Mouse (Mus musculus) embryonic facial prominence, embryonic 10.5 days (tissue): Measurements from ENCODE around the gene Gdf5. TPM values are rescaled to one million over a fixed set of nuclear protein-coding genes. Genes with fewer than 3 reads are reported as not detected.

Experiments used
- DNase-seq: peaks from one replicate; pipeline ENCODE4 v3.0.0-alpha.2; 2017; ENCODE audit warnings: low spot score
- H3K27ac ChIP-seq: fragments of 300-500 bp; sonication (generic); replicated peaks from 2 replicates; pipeline ENCODE4 v1.5.1; 2016; ENCODE audit warnings: mild to moderate bottlenecking
- H3K27me3 ChIP-seq: fragments of 300-500 bp; sonication (generic); replicated peaks from 2 replicates; pipeline ENCODE4 v1.6.1; 2016; ENCODE audit warnings: low read depth, mild to moderate bottlenecking; ENCODE audit not compliant: poor library complexity, severe bottlenecking
- H3K36me3 ChIP-seq: fragments of 300-500 bp; sonication (generic); replicated peaks from 2 replicates; pipeline ENCODE4 v1.6.1; 2016; ENCODE audit warnings: mild to moderate bottlenecking, moderate library complexity
- H3K4me1 ChIP-seq: fragments of 300-500 bp; sonication (generic); 2 replicates; pipeline ENCODE4 v1.6.1; 2016
- H3K4me3 ChIP-seq: fragments of 300-500 bp; sonication (generic); 2 replicates; pipeline ENCODE4 v1.5.1; 2016; ENCODE audit warnings: mild to moderate bottlenecking, moderate library complexity
- H3K9me3 ChIP-seq: fragments of 300-500 bp; sonication (generic); 2 replicates; pipeline ENCODE4 v1.6.1; 2016; ENCODE audit warnings: mild to moderate bottlenecking
- WGBS: fragments of 180-500 bp; shearing (Covaris S2); methylation state at CpG from one replicate; pipeline ENCODE4 v1.1.7; 2016; 5-methylcytosine and 5-hydroxymethylcytosine counted together
- polyA plus RNA-seq: library from polyadenylated mRNA; unstranded; fragments of >200 nt; fragmentation: Nextera tagmentation; extraction: Ambion mirVana; gene quantifications from 2 replicates; pipeline ENCODE4 v1.2.1, GENCODE M21; 2016

Gene Gdf5
- 0.52 and 0.91 TPM in 2 replicates for polyA plus RNA-seq

- Histone ChIP-seq H3K4me1 (peaks cover 70% of the 10 kb centered on the region), H3K36me3 (no peaks in the 10 kb centered on the region), H3K9me3 (no peaks in the 10 kb centered on the region), H3K4me3 (peak within 1 kb of the TSS; percentile 40; the same call in 1 of the 2 replicates), H3K27ac (peak within 1 kb of the TSS; percentile 58), H3K27me3 (peaks cover 25% of the 10 kb centered on the region)
- DNase-seq: peak; percentile 37
- WGBS: 48% methylated on average over 13 of the region's 13 CpGs
Observed at GRCm38 (mm10) chr2:155945124-155945523, at the start of gene Gdf5. TSS of gene Gdf5 (minus strand) at chr2:155945367.

DNA sequence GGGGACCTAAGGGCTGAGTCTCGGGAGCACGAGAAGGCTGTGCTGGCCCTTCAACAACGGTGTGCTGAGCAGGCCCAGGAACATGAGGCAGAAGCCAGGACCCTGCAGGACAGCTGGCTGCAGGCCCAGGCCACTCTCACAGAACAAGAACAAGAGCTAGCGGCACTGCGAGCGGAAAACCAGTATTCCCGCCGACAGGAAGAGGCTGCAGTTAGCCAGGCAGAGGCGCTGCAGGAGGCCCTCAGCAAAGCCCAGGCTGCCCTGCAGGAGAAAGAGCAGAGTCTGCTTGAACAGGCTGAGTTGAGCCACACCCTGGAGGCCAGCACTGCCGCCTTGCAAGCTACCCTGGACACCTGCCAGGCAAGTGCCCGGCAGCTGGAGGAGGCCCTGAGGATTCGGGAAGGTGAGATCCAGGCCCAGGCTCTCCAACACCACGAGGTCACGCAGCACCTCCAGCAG, 46.7 kb upstream of the Gdf5 start:
- no peak overlapping the region for H3K27ac ChIP-seq
- no peak for DNase-seq
- H3K9me3 ChIP-seq: no peaks in the 10 kb centered on the region
- H3K36me3 ChIP-seq: peaks cover 100% of the 10 kb centered on the region
- no peak overlapping the region for H3K4me3 ChIP-seq
- H3K4me1 ChIP-seq: no peaks in the 10 kb centered on the region
- H3K27me3 ChIP-seq: no peaks in the 10 kb centered on the region
- 91% methylated on average over 14 of the region's 14 CpGs for WGBS

GRCm38 (mm10) chr2:155991151-155991550, 46.0 kb upstream of the Gdf5 start:
- WGBS: 96% methylated on average over 10 of the region's 10 CpGs
- peaks cover 100% of the 10 kb centered on the region for H3K36me3 ChIP-seq

GRCm38 (mm10) chr2:155989085-155989484, 43.9 kb upstream of the Gdf5 start:
- Histone ChIP-seq H3K27ac (no peak overlapping the region), H3K4me1 (no peaks in the 10 kb centered on the region), H3K4me3 (no peak overlapping the region), H3K9me3 (no peaks in the 10 kb centered on the region), H3K27me3 (no peaks in the 10 kb centered on the region), H3K36me3 (peaks cover 100% of the 10 kb centered on the region)
- no peak for DNase-seq
- 80% methylated on average over 4 of the region's 4 CpGs for WGBS

More at GRCm38 (mm10) chr2:155991151-155991550, 46.0 kb upstream of the Gdf5 start:
- no peak for DNase-seq
- no peak overlapping the region for H3K27ac ChIP-seq
- no peaks in the 10 kb centered on the region for H3K9me3 ChIP-seq
- no peak overlapping the region for H3K4me3 ChIP-seq
- no peaks in the 10 kb centered on the region for H3K4me1 ChIP-seq
- no peaks in the 10 kb centered on the region for H3K27me3 ChIP-seq

DNA sequence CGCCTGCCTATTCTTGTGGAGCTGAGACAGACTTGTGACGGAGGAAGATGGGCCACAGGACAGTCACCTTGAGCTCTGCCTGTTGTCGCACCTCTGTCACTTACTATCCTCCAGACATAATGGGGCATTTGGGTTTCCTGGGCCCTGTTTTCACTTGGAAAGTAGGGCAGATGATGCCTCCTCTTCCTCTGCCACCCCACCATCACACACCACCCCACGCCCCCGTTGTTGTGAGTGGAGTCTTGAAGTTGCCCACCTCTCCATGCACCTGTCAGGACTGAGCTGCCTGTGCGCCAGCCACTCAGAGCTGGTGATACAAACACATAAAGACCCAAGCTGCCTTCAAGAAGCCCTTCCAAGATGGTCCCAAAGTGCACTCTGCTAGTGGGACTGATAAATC, 42.0 kb upstream of the Gdf5 start:
- 94% methylated on average over 6 of the region's 6 CpGs for WGBS
- H3K9me3 ChIP-seq: no peaks in the 10 kb centered on the region
- no peaks in the 10 kb centered on the region for H3K27me3 ChIP-seq
- H3K36me3 ChIP-seq: peaks cover 100% of the 10 kb centered on the region
- H3K27ac ChIP-seq: no peak overlapping the region
- no peak overlapping the region for H3K4me3 ChIP-seq
- DNase-seq: no peak
- H3K4me1 ChIP-seq: no peaks in the 10 kb centered on the region

GRCm38 (mm10) chr2:155985776-155986175, 40.6 kb upstream of the Gdf5 start:
- H3K27ac ChIP-seq: no peak overlapping the region
- no peaks in the 10 kb centered on the region for H3K27me3 ChIP-seq
- H3K9me3 ChIP-seq: no peaks in the 10 kb centered on the region
- H3K4me1 ChIP-seq: no peaks in the 10 kb centered on the region
- no peak overlapping the region for H3K4me3 ChIP-seq
- WGBS: 89% methylated on average over 7 of the region's 7 CpGs
- no peak for DNase-seq
- peaks cover 100% of the 10 kb centered on the region for H3K36me3 ChIP-seq

DNA sequence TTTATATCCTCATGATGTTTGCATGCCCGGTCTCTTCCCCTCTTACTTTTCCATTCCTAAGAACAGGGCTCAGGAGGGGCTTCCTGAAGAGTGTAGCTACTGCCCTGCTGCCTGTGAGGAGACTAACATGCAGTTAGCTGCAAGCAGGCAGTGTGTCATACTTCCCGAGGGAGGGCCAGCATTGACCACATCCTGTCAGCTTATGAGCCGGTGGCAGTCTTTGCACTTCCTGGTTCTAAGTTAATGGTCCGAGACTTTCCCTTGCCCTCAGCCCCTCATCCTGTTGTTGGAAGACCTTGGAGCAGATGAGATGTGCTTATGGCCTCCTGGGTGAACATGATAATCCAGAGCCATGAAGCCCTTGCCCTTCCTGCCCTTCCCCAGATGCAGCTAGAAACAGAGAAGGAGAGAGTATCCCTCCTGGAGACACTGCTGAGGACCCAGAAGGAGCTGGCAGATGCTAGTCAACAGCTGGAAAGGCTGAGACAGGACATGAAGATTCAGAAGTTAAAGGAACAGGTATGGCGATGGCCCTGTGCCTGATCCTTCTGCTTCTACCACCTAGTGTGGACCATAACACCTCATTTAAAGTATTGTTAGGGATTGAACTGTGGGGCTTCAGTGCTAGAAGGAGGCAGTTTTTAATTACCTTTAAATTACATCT, 34.3 kb upstream of the Gdf5 start:
- no peak overlapping the region for H3K4me3 ChIP-seq
- 83% methylated on average over 5 of the region's 5 CpGs for WGBS
- H3K27ac ChIP-seq: no peak overlapping the region
- H3K4me1 ChIP-seq: no peaks in the 10 kb centered on the region
- no peak for DNase-seq
- no peaks in the 10 kb centered on the region for H3K27me3 ChIP-seq
- peaks cover 100% of the 10 kb centered on the region for H3K36me3 ChIP-seq
- H3K9me3 ChIP-seq: no peaks in the 10 kb centered on the region

GRCm38 (mm10) chr2:155974087-155974731, 29.0 kb upstream of the Gdf5 start:
- H3K27me3 ChIP-seq: no peaks in the 10 kb centered on the region
- H3K9me3 ChIP-seq: no peaks in the 10 kb centered on the region
- no peaks in the 10 kb centered on the region for H3K4me1 ChIP-seq
- H3K27ac ChIP-seq: no peak overlapping the region
- peaks cover 96% of the 10 kb centered on the region for H3K36me3 ChIP-seq
- no peak for DNase-seq
- WGBS: 81% methylated on average over 14 of the region's 14 CpGs
- no peak overlapping the region for H3K4me3 ChIP-seq

GRCm38 (mm10) chr2:155973348-155973747, 28.2 kb upstream of the Gdf5 start:
- H3K4me1 ChIP-seq: no peaks in the 10 kb centered on the region
- H3K27me3 ChIP-seq: no peaks in the 10 kb centered on the region
- H3K9me3 ChIP-seq: no peaks in the 10 kb centered on the region
- no peak overlapping the region for H3K4me3 ChIP-seq
- WGBS: 89% methylated on average over 6 of the region's 6 CpGs
- no peak for DNase-seq
- no peak overlapping the region for H3K27ac ChIP-seq
- peaks cover 96% of the 10 kb centered on the region for H3K36me3 ChIP-seq

DNA sequence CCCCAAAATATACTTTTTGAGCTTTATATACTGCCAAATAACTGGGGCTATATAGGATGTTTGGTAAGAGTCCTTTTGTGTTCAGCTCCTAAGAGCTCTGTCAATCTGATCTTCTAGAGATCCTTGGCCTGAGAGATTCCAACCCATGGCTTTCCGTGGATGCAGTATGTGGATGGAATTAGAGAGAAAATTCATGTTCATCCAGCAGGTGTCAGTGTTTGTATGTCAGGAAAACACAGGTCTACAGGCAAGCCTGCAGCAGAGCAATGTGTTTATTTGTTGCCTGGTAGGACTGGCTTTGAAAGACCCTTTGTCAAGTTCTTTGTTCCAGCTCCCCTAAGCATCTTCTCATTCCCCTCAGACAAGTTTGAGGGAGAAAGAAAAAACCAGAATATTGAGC, 17.8 kb upstream of the Gdf5 start:
- Histone ChIP-seq H3K27ac (no peak overlapping the region), H3K9me3 (no peaks in the 10 kb centered on the region), H3K27me3 (no peaks in the 10 kb centered on the region), H3K4me3 (no peak overlapping the region), H3K4me1 (no peaks in the 10 kb centered on the region), H3K36me3 (peaks cover 87% of the 10 kb centered on the region)
- no peak for DNase-seq
- WGBS: 63% methylated on average over 1 of the region's 1 CpGs

GRCm38 (mm10) chr2:155961862-155962261, 16.7 kb upstream of the Gdf5 start:
- no peaks in the 10 kb centered on the region for H3K9me3 ChIP-seq
- no peaks in the 10 kb centered on the region for H3K27me3 ChIP-seq
- no peak overlapping the region for H3K4me3 ChIP-seq
- no peak overlapping the region for H3K27ac ChIP-seq
- 79% methylated on average over 10 of the region's 10 CpGs for WGBS
- peaks cover 9% of the 10 kb centered on the region for H3K4me1 ChIP-seq
- H3K36me3 ChIP-seq: peaks cover 76% of the 10 kb centered on the region
- no peak for DNase-seq

DNA sequence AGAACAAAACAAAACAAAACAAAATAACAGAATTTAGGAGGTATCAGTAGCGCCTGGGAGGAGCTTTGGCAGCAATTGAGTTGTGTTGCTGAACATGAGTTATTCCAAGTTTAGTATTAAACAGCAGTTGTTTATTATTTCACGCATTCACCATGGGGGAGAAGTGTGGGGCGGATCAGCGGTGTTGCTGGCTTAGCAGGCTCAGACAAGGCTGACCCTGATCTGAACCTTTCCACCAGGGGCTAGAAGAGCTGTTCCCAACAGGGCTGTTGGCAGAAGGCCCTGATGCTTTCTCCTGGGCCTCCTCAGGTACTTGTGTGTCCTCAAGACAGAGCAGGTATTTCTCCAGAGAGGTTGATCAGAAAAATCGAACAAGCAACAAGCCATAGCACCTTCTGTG, 14.8 kb upstream of the Gdf5 start:
- H3K9me3 ChIP-seq: no peaks in the 10 kb centered on the region
- 89% methylated on average over 5 of the region's 5 CpGs for WGBS
- no peak overlapping the region for H3K27ac ChIP-seq
- DNase-seq: no peak
- no peak overlapping the region for H3K4me3 ChIP-seq
- H3K4me1 ChIP-seq: peaks cover 13% of the 10 kb centered on the region
- H3K36me3 ChIP-seq: peaks cover 57% of the 10 kb centered on the region
- no peaks in the 10 kb centered on the region for H3K27me3 ChIP-seq
